Mouse (Mus musculus) midbrain, embryonic 16.5 days (tissue): ENCODE measurements at regions not wholly inside any gene's neighbourhood (a gene's known extent, or its start where the extent isn't known, plus 50 kb on each side); places are given as distances from the start of the nearest gene placed in this dataset.

Experiments
- ATAC-seq: fragments of 200-750 bp; cut with Nextera tagmentation; 2 replicates; pipeline ENCODE4 v1.8.0; 2017; ENCODE audit warnings: moderate TSS enrichment
- H3K27ac ChIP-seq: fragments of 300-500 bp; sonication (generic); 2 replicates; pipeline ENCODE4 v1.5.1; 2014; ENCODE audit warnings: mild to moderate bottlenecking, low read length, mixed read lengths
- H3K27me3 ChIP-seq: fragments of 300-500 bp; sonication (generic); 2 replicates; pipeline ENCODE4 v1.6.1; 2014; ENCODE audit warnings: low read depth, low read length, mixed read lengths; ENCODE audit not compliant: control insufficient read depth, insufficient read depth
- H3K36me3 ChIP-seq: fragments of 300-500 bp; sonication (generic); 2 replicates; pipeline ENCODE4 v1.6.1; 2014; ENCODE audit warnings: mild to moderate bottlenecking, low read length, moderate library complexity, mixed read lengths; ENCODE audit not compliant: control insufficient read depth, insufficient read depth
- H3K4me1 ChIP-seq: fragments of 300-500 bp; sonication (generic); 2 replicates; pipeline ENCODE4 v1.6.1; 2014; ENCODE audit warnings: mild to moderate bottlenecking, low read length, mixed read lengths; ENCODE audit not compliant: control insufficient read depth, insufficient read depth
- H3K4me2 ChIP-seq: fragments of 300-500 bp; sonication (generic); 2 replicates; pipeline ENCODE4 v1.6.1; 2014; ENCODE audit warnings: mild to moderate bottlenecking, low read length, mixed read lengths
- H3K4me3 ChIP-seq: fragments of 300-500 bp; sonication (generic); 2 replicates; pipeline ENCODE4 v1.5.1; 2014; ENCODE audit warnings: low read depth, mild to moderate bottlenecking, low read length, moderate library complexity, mixed read lengths
- H3K9ac ChIP-seq: fragments of 300-500 bp; sonication (generic); 2 replicates; pipeline ENCODE4 v1.6.1; 2014; ENCODE audit warnings: low read depth, low read length, mixed read lengths
- H3K9me3 ChIP-seq: fragments of 300-500 bp; sonication (generic); replicated peaks from 2 replicates; pipeline ENCODE4 v1.6.1; 2014; ENCODE audit warnings: mild to moderate bottlenecking, low read length, mixed read lengths; ENCODE audit not compliant: control insufficient read depth, poor library complexity, severe bottlenecking
- WGBS: fragments of 180-500 bp; shearing (Covaris S2); extraction: QIAGEN DNeasy Blood & Tissue Kit; methylation state at CpG from one replicate; pipeline ENCODE4 v1.1.7; 2014; 5-methylcytosine and 5-hydroxymethylcytosine counted together

GRCm38 (mm10) chr13:28717404-28717803 lies 236.1 kb downstream of the Sox4 start:
- Histone ChIP-seq H3K9me3 (no peaks in the 10 kb centered on the region), H3K4me2 (no peak overlapping the region), H3K36me3 (no peaks in the 10 kb centered on the region), H3K9ac (no peak overlapping the region), H3K27ac (peak overlapping the region; percentile 60), H3K27me3 (no peaks in the 10 kb centered on the region), H3K4me3 (no peak overlapping the region), H3K4me1 (peaks cover 40% of the 10 kb centered on the region)
- WGBS = 88% methylated on average over 4 of the region's 4 CpGs
- no peak for ATAC-seq

- 56% methylated on average over 7 of the region's 7 CpGs for WGBS
- peak; percentile 39; the same call in 1 of the 2 replicates for ATAC-seq
- H3K9ac ChIP-seq = no peak overlapping the region
Observed at GRCm38 (mm10) chr13:28709966-28710365, 243.5 kb downstream of the Sox4 start.

GRCm38 (mm10) chr13:28701309-28701708 lies 252.2 kb downstream of the Sox4 start:
- Histone ChIP-seq H3K9ac (no peak overlapping the region), H3K36me3 (no peaks in the 10 kb centered on the region), H3K4me2 (no peak overlapping the region), H3K27ac (no peak overlapping the region), H3K4me3 (no peak overlapping the region), H3K9me3 (no peaks in the 10 kb centered on the region), H3K4me1 (peaks cover 7% of the 10 kb centered on the region; the same call in 1 of the 2 replicates), H3K27me3 (no peaks in the 10 kb centered on the region)
- ATAC-seq = no peak
- 52% methylated on average over 1 of the region's 1 CpGs for WGBS

More at GRCm38 (mm10) chr13:28709966-28710365, 243.5 kb downstream of the Sox4 start:
- Histone ChIP-seq H3K4me2 (no peak overlapping the region), H3K4me3 (no peak overlapping the region), H3K9me3 (no peaks in the 10 kb centered on the region), H3K4me1 (peaks cover 4% of the 10 kb centered on the region; the same call in 1 of the 2 replicates), H3K36me3 (no peaks in the 10 kb centered on the region), H3K27ac (no peak overlapping the region), H3K27me3 (no peaks in the 10 kb centered on the region)

- WGBS = 62% methylated on average over 3 of the region's 3 CpGs
- peaks cover 7% of the 10 kb centered on the region; the same call in 1 of the 2 replicates for H3K4me1 ChIP-seq
- no peaks in the 10 kb centered on the region for H3K9me3 ChIP-seq
- no peak overlapping the region for H3K27ac ChIP-seq
- no peak overlapping the region for H3K4me3 ChIP-seq
- H3K27me3 ChIP-seq = no peaks in the 10 kb centered on the region
- H3K9ac ChIP-seq = no peak overlapping the region
- H3K4me2 ChIP-seq = no peak overlapping the region
- no peak for ATAC-seq
- no peaks in the 10 kb centered on the region for H3K36me3 ChIP-seq
Observed at GRCm38 (mm10) chr13:28700081-28700480, 253.4 kb downstream of the Sox4 start.

- H3K4me1 ChIP-seq = peaks cover 7% of the 10 kb centered on the region; the same call in 1 of the 2 replicates
- no peak overlapping the region for H3K27ac ChIP-seq
- H3K9ac ChIP-seq = no peak overlapping the region
- ATAC-seq = no peak
- 83% methylated on average over 4 of the region's 4 CpGs for WGBS
- H3K4me2 ChIP-seq = no peak overlapping the region
- H3K27me3 ChIP-seq = no peaks in the 10 kb centered on the region
- no peaks in the 10 kb centered on the region for H3K36me3 ChIP-seq
- H3K9me3 ChIP-seq = no peaks in the 10 kb centered on the region
- no peak overlapping the region for H3K4me3 ChIP-seq
Observed at GRCm38 (mm10) chr13:28699490-28700032, 254.0 kb downstream of the Sox4 start.

GRCm38 (mm10) chr13:28697796-28698678 lies 255.5 kb downstream of the Sox4 start:
- Histone ChIP-seq H3K4me1 (peaks cover 11% of the 10 kb centered on the region), H3K27ac (0 out of 2 replicates have a peak overlapping the region, but pooled peaks have one; percentile 11), H3K9me3 (no peaks in the 10 kb centered on the region), H3K27me3 (no peaks in the 10 kb centered on the region), H3K4me2 (peak overlapping the region; percentile 15; the same call in 1 of the 2 replicates), H3K9ac (0 out of 2 replicates have a peak overlapping the region, but pooled peaks have one; percentile 12), H3K36me3 (no peaks in the 10 kb centered on the region), H3K4me3 (no peak overlapping the region)
- ATAC-seq = peak; percentile 46
- 12% methylated on average over 12 of the region's 12 CpGs for WGBS

- no peak for ATAC-seq
- Histone ChIP-seq H3K36me3 (no peaks in the 10 kb centered on the region), H3K9me3 (no peaks in the 10 kb centered on the region), H3K27me3 (no peaks in the 10 kb centered on the region), H3K9ac (no peak overlapping the region), H3K4me2 (no peak overlapping the region), H3K4me1 (peaks cover 11% of the 10 kb centered on the region), H3K27ac (no peak overlapping the region), H3K4me3 (no peak overlapping the region)
- whole genome bisulfite sequencing = 64% methylated on average over 4 of the region's 4 CpGs
Observed at GRCm38 (mm10) chr13:28693078-28693477, 260.4 kb downstream of the Sox4 start.

GRCm38 (mm10) chr13:28692587-28692986 lies 260.9 kb downstream of the Sox4 start:
- no peaks in the 10 kb centered on the region for H3K36me3 ChIP-seq
- ATAC-seq = no peak
- H3K9ac ChIP-seq = no peak overlapping the region
- H3K27ac ChIP-seq = no peak overlapping the region
- no peak overlapping the region for H3K4me2 ChIP-seq
- H3K4me3 ChIP-seq = no peak overlapping the region
- H3K27me3 ChIP-seq = no peaks in the 10 kb centered on the region
- H3K4me1 ChIP-seq = peaks cover 6% of the 10 kb centered on the region
- WGBS = 66% methylated on average over 5 of the region's 5 CpGs
- no peaks in the 10 kb centered on the region for H3K9me3 ChIP-seq
